Mouse (Mus musculus) heart, embryonic 11.5 days (tissue): ENCODE measurements at regions not wholly inside any gene's neighbourhood (a gene's known extent, or its start where the extent isn't known, plus 50 kb on each side); places are given as distances from the start of the nearest gene placed in this dataset.

ENCODE experiments used
- ATAC-seq: fragments of 200-750 bp; cut with Nextera tagmentation; replicated peaks from 2 replicates; pipeline ENCODE4 v1.8.0; 2017; ENCODE audit warnings: moderate library complexity; ENCODE audit not compliant: insufficient number of reproducible peaks, low FRiP score, low TSS enrichment
- H3K27ac ChIP-seq: fragments of 300-500 bp; sonication (generic); 2 replicates; pipeline ENCODE4 v1.5.1; 2014; ENCODE audit warnings: mild to moderate bottlenecking, low read depth, low read length
- H3K27me3 ChIP-seq: fragments of 300-500 bp; sonication (generic); 2 replicates; pipeline ENCODE4 v1.6.1; 2014; ENCODE audit warnings: mild to moderate bottlenecking, low read length, mixed read lengths; ENCODE audit not compliant: control insufficient read depth, insufficient read depth
- H3K36me3 ChIP-seq: fragments of 300-500 bp; sonication (generic); 2 replicates; pipeline ENCODE4 v1.6.1; 2014; ENCODE audit warnings: mild to moderate bottlenecking, low read length, moderate library complexity, mixed read lengths; ENCODE audit not compliant: control insufficient read depth, insufficient read depth
- H3K4me1 ChIP-seq: fragments of 300-500 bp; sonication (generic); 2 replicates; pipeline ENCODE4 v1.6.1; 2014; ENCODE audit warnings: low read length; ENCODE audit not compliant: control insufficient read depth, insufficient read depth
- H3K4me2 ChIP-seq: fragments of 300-500 bp; sonication (generic); 2 replicates; pipeline ENCODE4 v1.6.1; 2014; ENCODE audit warnings: mild to moderate bottlenecking, moderate library complexity
- H3K4me3 ChIP-seq: fragments of 300-500 bp; sonication (generic); 2 replicates; pipeline ENCODE4 v1.5.1; 2014; ENCODE audit warnings: low read depth, low read length
- H3K9ac ChIP-seq: fragments of 300-500 bp; sonication (generic); 2 replicates; pipeline ENCODE4 v1.6.1; 2014; ENCODE audit warnings: mild to moderate bottlenecking, low read depth, low read length, moderate library complexity
- H3K9me3 ChIP-seq: fragments of 300-500 bp; sonication (generic); replicated peaks from 2 replicates; pipeline ENCODE4 v1.6.1; 2016; ENCODE audit warnings: low read length; ENCODE audit not compliant: control insufficient read depth
- WGBS: fragments of 180-500 bp; shearing (Covaris S2); extraction: QIAGEN DNeasy Blood & Tissue Kit; methylation state at CpG from one replicate; pipeline ENCODE4 v1.1.7; 2014; ENCODE audit not compliant: insufficient replicate concordance; 5-methylcytosine and 5-hydroxymethylcytosine counted together

DNA sequence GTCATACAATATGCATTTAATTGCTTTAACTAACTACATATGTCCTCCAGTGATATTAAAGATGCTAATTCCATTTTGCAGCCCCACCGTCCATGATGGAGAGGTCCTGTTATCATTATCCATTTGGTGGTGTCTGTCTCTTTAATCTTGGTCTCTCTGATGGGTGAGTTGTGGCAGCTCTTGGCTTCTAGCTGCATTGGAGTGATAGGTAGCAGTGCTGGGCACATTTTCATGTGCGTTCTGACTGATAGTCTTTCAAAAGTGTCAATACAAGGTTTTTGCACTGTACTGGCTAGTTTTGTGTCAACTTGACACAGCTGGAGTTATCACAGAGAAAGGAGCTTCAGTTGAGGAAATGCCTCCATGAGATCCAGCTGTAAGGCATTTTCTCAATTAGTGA lies 67.5 kb upstream of the Six2 start:
- ATAC-seq: no peak
- Histone ChIP-seq H3K4me2 (no peak overlapping the region), H3K36me3 (no peaks in the 10 kb centered on the region), H3K27me3 (no peaks in the 10 kb centered on the region), H3K4me1 (0 out of 2 replicates have a peak, but pooled peaks cover 2% of the 10 kb centered on the region), H3K9me3 (no peaks in the 10 kb centered on the region), H3K9ac (no peak overlapping the region), H3K27ac (no peak overlapping the region), H3K4me3 (no peak overlapping the region)
- WGBS: 62% methylated on average over 2 of the region's 2 CpGs

DNA sequence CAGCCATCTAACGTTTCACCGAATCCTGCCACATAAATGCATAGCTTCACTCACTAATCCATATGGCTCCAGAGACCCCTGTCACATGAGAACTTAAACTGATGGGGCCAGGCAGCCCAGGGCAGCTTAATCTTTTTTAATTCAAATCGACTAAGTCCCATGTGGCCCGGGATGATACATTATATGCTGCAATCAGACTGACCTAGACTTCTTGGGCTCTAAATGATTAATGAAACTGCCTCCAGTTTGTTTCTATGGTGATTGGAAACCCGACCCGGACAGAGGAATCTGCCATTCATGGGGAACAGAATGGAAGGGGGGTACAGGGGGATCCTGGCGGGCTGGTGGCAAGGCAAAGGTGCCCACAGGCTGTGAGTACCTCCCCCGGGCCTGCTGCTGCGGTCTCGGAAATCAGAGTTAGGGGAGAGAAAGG lies 60.6 kb upstream of the Six2 start:
- WGBS: 53% methylated on average over 10 of the region's 10 CpGs
- Histone ChIP-seq H3K4me3 (no peak overlapping the region), H3K4me1 (0 out of 2 replicates have a peak, but pooled peaks cover 2% of the 10 kb centered on the region), H3K27me3 (no peaks in the 10 kb centered on the region), H3K4me2 (no peak overlapping the region), H3K9ac (no peak overlapping the region), H3K9me3 (no peaks in the 10 kb centered on the region), H3K36me3 (no peaks in the 10 kb centered on the region), H3K27ac (no peak overlapping the region)
- no peak for ATAC-seq

DNA sequence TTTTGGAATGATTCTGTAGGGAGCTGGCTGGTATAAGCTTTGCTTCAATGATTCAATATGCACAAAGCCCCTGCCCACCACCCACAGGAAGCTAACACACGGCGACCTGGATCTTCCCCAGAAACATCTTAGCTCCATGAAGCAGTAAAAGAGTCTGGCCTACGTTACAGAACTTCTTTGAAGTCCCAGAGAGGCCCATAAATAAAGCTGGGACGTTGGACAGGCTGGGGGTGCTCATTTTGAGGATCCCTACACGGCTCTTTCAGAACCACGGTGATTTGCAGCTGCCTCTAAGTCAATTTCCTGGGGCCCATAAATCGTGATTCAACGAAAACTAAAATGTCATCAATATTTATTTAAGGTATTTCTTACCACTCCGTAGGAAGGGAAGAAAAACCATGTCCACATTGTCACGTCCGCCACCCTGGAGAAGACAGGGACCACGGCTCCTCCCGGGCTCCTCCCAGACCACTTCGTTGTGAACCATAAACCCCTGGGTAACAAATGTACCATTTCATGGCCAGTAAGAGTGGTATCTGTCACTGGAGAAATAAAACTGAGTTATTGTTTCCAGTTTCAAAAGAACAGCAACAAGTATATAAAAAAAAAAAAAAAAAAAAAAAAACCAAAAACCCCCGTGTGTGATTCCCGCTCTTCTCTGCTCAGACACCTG lies 60.0 kb upstream of the Six2 start:
- Histone ChIP-seq H3K4me2 (no peak overlapping the region), H3K36me3 (no peaks in the 10 kb centered on the region), H3K9ac (no peak overlapping the region), H3K4me1 (0 out of 2 replicates have a peak, but pooled peaks cover 2% of the 10 kb centered on the region), H3K27me3 (no peaks in the 10 kb centered on the region), H3K9me3 (no peaks in the 10 kb centered on the region), H3K27ac (no peak overlapping the region), H3K4me3 (no peak overlapping the region)
- WGBS: 71% methylated on average over 16 of the region's 16 CpGs
- ATAC-seq: no peak
